Mouse (Mus musculus): ENCODE results near the gene Slc39a11. TPM values are rescaled to one million over a fixed set of nuclear protein-coding genes. Genes with fewer than 3 reads are reported as not detected.

Gene Slc39a11
- total and polyA plus RNA-seq, 3 experiments, result 5.0 to 9.9 (median 5.3) TPM

GRCm38 (mm10) chr11:113658763-113659162 is 8.9 kb upstream of the Slc39a11 start:
- TF ChIP-seq GATA1 (IDR thresholded peaks at IDR 0.05; ENCODE audit: borderline replicate concordance, low read length) (no peak), GATA2 (IDR thresholded peaks at IDR 0.05; ENCODE audit: borderline replicate concordance, low read depth, low read length) (no peak), POLR2AphosphoS5 (IDR thresholded peaks at IDR 0.05; ENCODE audit: insufficient replicate concordance, low read depth, low read length) (no peak), CTCF (IDR thresholded peaks at IDR 0.05; ENCODE audit: low read depth, low read length) (no peak), TAL1 (conservative IDR thresholded peaks at IDR 0.05; ENCODE audit: low read depth, low read length) (no peak)
- peaks cover 23% of the 10 kb centered on the region for H3K4me1 ChIP-seq (ENCODE audit: insufficient read depth, low read depth, low read length)
- DNase-seq (ENCODE audit: low spot score) (no peak), ATAC-seq (ENCODE audit: extremely low read depth, insufficient number of reproducible peaks, low FRiP score, poor library complexity, severe bottlenecking) (no peak)
- no peaks in the 10 kb centered on the region for H3K9me3 ChIP-seq (replicated peaks)
- H3K4me3 ChIP-seq (ENCODE audit: low read depth, low read length), result no peak overlapping the region
- peaks cover 91% of the 10 kb centered on the region for H3K36me3 ChIP-seq (replicated peaks)
- H3K27me3 ChIP-seq (ENCODE audit: insufficient read depth, low read length), result no peaks in the 10 kb centered on the region

- Histone ChIP-seq H3K27me3 (ENCODE audit: insufficient read depth, low read length) (no peaks in the 10 kb centered on the region), H3K4me3 (ENCODE audit: low read depth, low read length) (no peak overlapping the region), H3K36me3 (replicated peaks) (peaks cover 91% of the 10 kb centered on the region), H3K4me1 (ENCODE audit: insufficient read depth, low read depth, low read length) (peaks cover 22% of the 10 kb centered on the region), H3K9me3 (replicated peaks) (no peaks in the 10 kb centered on the region)
- no peak for DNase-seq (ENCODE audit: low spot score)
- TF ChIP-seq POLR2AphosphoS5 (IDR thresholded peaks at IDR 0.05; ENCODE audit: insufficient replicate concordance, low read depth, low read length) (no peak), TAL1 (conservative IDR thresholded peaks at IDR 0.05; ENCODE audit: low read depth, low read length) (no peak), GATA2 (IDR thresholded peaks at IDR 0.05; ENCODE audit: borderline replicate concordance, low read depth, low read length) (no peak), CTCF (IDR thresholded peaks at IDR 0.05; ENCODE audit: low read depth, low read length) (no peak), GATA1 (IDR thresholded peaks at IDR 0.05; ENCODE audit: borderline replicate concordance, low read length) (no peak)
- ATAC-seq (ENCODE audit: extremely low read depth, insufficient number of reproducible peaks, low FRiP score, poor library complexity, severe bottlenecking), result no peak
Measured at GRCm38 (mm10) chr11:113658319-113658718, 8.4 kb upstream of the Slc39a11 start.

- Histone ChIP-seq H3K27me3 (ENCODE audit: insufficient read depth, low read length) (no peaks in the 10 kb centered on the region), H3K9me3 (replicated peaks) (no peaks in the 10 kb centered on the region), H3K4me3 (ENCODE audit: low read depth, low read length) (no peak overlapping the region), H3K36me3 (replicated peaks) (peaks cover 96% of the 10 kb centered on the region), H3K4me1 (ENCODE audit: insufficient read depth, low read depth, low read length) (peaks cover 22% of the 10 kb centered on the region)
- no peak; the same call in 1 of the 2 replicates for TF ChIP-seq POLR2AphosphoS5 (IDR thresholded peaks at IDR 0.05; ENCODE audit: insufficient replicate concordance, low read depth, low read length)
- TF ChIP-seq TAL1 (conservative IDR thresholded peaks at IDR 0.05; ENCODE audit: low read depth, low read length), result no peak
- no peak for TF ChIP-seq GATA1 (IDR thresholded peaks at IDR 0.05; ENCODE audit: borderline replicate concordance, low read length)
- no peak for TF ChIP-seq CTCF (IDR thresholded peaks at IDR 0.05; ENCODE audit: low read depth, low read length)
- no peak for TF ChIP-seq GATA2 (IDR thresholded peaks at IDR 0.05; ENCODE audit: borderline replicate concordance, low read depth, low read length)
- DNase-seq (ENCODE audit: low spot score) (no peak), ATAC-seq (ENCODE audit: extremely low read depth, insufficient number of reproducible peaks, low FRiP score, poor library complexity, severe bottlenecking) (no peak)
Measured at GRCm38 (mm10) chr11:113657221-113657620, 7.3 kb upstream of the Slc39a11 start.

- no peaks in the 10 kb centered on the region for H3K27me3 ChIP-seq (ENCODE audit: insufficient read depth, low read length)
- TF ChIP-seq TAL1 (conservative IDR thresholded peaks at IDR 0.05; ENCODE audit: low read depth, low read length) (no peak), CTCF (IDR thresholded peaks at IDR 0.05; ENCODE audit: low read depth, low read length) (no peak), POLR2AphosphoS5 (IDR thresholded peaks at IDR 0.05; ENCODE audit: insufficient replicate concordance, low read depth, low read length) (no peak), GATA1 (IDR thresholded peaks at IDR 0.05; ENCODE audit: borderline replicate concordance, low read length) (no peak), GATA2 (IDR thresholded peaks at IDR 0.05; ENCODE audit: borderline replicate concordance, low read depth, low read length) (no peak)
- ATAC-seq (ENCODE audit: extremely low read depth, insufficient number of reproducible peaks, low FRiP score, poor library complexity, severe bottlenecking), result no peak
- no peak overlapping the region for H3K4me3 ChIP-seq (ENCODE audit: low read depth, low read length)
- peaks cover 22% of the 10 kb centered on the region for H3K4me1 ChIP-seq (ENCODE audit: insufficient read depth, low read depth, low read length)
- DNase-seq (ENCODE audit: low spot score), result no peak
- no peaks in the 10 kb centered on the region for H3K9me3 ChIP-seq (replicated peaks)
- H3K36me3 ChIP-seq (replicated peaks), result peaks cover 96% of the 10 kb centered on the region
Measured at GRCm38 (mm10) chr11:113656511-113656932, 6.6 kb upstream of the Slc39a11 start.

GRCm38 (mm10) chr11:113654561-113655270 is 4.8 kb upstream of the Slc39a11 start:
- peaks cover 88% of the 10 kb centered on the region for H3K36me3 ChIP-seq (replicated peaks)
- no peak for TF ChIP-seq GATA1 (IDR thresholded peaks at IDR 0.05; ENCODE audit: borderline replicate concordance, low read length)
- TF ChIP-seq POLR2AphosphoS5 (IDR thresholded peaks at IDR 0.05; ENCODE audit: insufficient replicate concordance, low read depth, low read length), result no peak
- no peak for TF ChIP-seq CTCF (IDR thresholded peaks at IDR 0.05; ENCODE audit: low read depth, low read length)
- no peak for TF ChIP-seq TAL1 (conservative IDR thresholded peaks at IDR 0.05; ENCODE audit: low read depth, low read length)

GRCm38 (mm10) chr11:113654105-113654504 is 4.2 kb upstream of the Slc39a11 start:
- DNase-seq (ENCODE audit: low spot score), result no peak
- TF ChIP-seq POLR2AphosphoS5 (IDR thresholded peaks at IDR 0.05; ENCODE audit: insufficient replicate concordance, low read depth, low read length) (no peak), GATA1 (IDR thresholded peaks at IDR 0.05; ENCODE audit: borderline replicate concordance, low read length) (no peak), CTCF (IDR thresholded peaks at IDR 0.05; ENCODE audit: low read depth, low read length) (no peak), GATA2 (IDR thresholded peaks at IDR 0.05; ENCODE audit: borderline replicate concordance, low read depth, low read length) (no peak), TAL1 (conservative IDR thresholded peaks at IDR 0.05; ENCODE audit: low read depth, low read length) (no peak)
- H3K9me3 ChIP-seq (replicated peaks), result no peaks in the 10 kb centered on the region
- no peak overlapping the region for H3K4me3 ChIP-seq (ENCODE audit: low read depth, low read length)
- H3K36me3 ChIP-seq (replicated peaks), result peaks cover 82% of the 10 kb centered on the region
- no peaks in the 10 kb centered on the region for H3K27me3 ChIP-seq (ENCODE audit: insufficient read depth, low read length)
- peaks cover 35% of the 10 kb centered on the region for H3K4me1 ChIP-seq (ENCODE audit: insufficient read depth, low read depth, low read length)
- ATAC-seq (ENCODE audit: extremely low read depth, insufficient number of reproducible peaks, low FRiP score, poor library complexity, severe bottlenecking), result no peak

More at GRCm38 (mm10) chr11:113654561-113655270, 4.8 kb upstream of the Slc39a11 start:
- Histone ChIP-seq H3K27me3 (ENCODE audit: insufficient read depth, low read length) (no peaks in the 10 kb centered on the region), H3K4me3 (ENCODE audit: low read depth, low read length) (no peak overlapping the region), H3K4me1 (ENCODE audit: insufficient read depth, low read depth, low read length) (peaks cover 34% of the 10 kb centered on the region), H3K9me3 (replicated peaks) (no peaks in the 10 kb centered on the region)
- no peak for DNase-seq (ENCODE audit: low spot score)
- no peak for ATAC-seq (ENCODE audit: extremely low read depth, insufficient number of reproducible peaks, low FRiP score, poor library complexity, severe bottlenecking)
